Mouse (Mus musculus) forebrain, embryonic 12.5 days (tissue): ENCODE measurements at regions not wholly inside any gene's neighbourhood (a gene's known extent, or its start where the extent isn't known, plus 50 kb on each side); places are given as distances from the start of the nearest gene placed in this dataset.

Experiments used
- ATAC-seq: fragments of 200-750 bp; cut with Nextera tagmentation; 2 replicates; pipeline ENCODE4 v1.8.0; 2017; ENCODE audit warnings: moderate TSS enrichment; ENCODE audit not compliant: low FRiP score
- H3K27ac ChIP-seq: fragments of 300-500 bp; sonication (generic); 2 replicates; pipeline ENCODE4 v1.5.1; 2016; ENCODE audit warnings: mild to moderate bottlenecking
- H3K27me3 ChIP-seq: fragments of 300-500 bp; sonication (generic); 2 replicates; pipeline ENCODE4 v1.6.1; 2016; ENCODE audit warnings: mild to moderate bottlenecking
- H3K36me3 ChIP-seq: fragments of 300-500 bp; sonication (generic); replicated peaks from 2 replicates; pipeline ENCODE4 v1.6.1; 2016; ENCODE audit warnings: mild to moderate bottlenecking
- H3K4me1 ChIP-seq: fragments of 300-500 bp; sonication (generic); 2 replicates; pipeline ENCODE4 v1.6.1; 2016
- H3K4me2 ChIP-seq: fragments of 300-500 bp; sonication (generic); 2 replicates; pipeline ENCODE4 v1.6.1; 2016; ENCODE audit warnings: mild to moderate bottlenecking, moderate library complexity
- H3K4me3 ChIP-seq: fragments of 300-500 bp; sonication (generic); replicated peaks from 2 replicates; pipeline ENCODE4 v1.5.1; 2016; ENCODE audit warnings: mild to moderate bottlenecking
- H3K9ac ChIP-seq: fragments of 300-500 bp; sonication (generic); 2 replicates; pipeline ENCODE4 v1.6.1; 2016; ENCODE audit warnings: mild to moderate bottlenecking
- H3K9me3 ChIP-seq: fragments of 300-500 bp; sonication (generic); 2 replicates; pipeline ENCODE4 v1.6.1; 2016
- WGBS: fragments of 180-500 bp; shearing (Covaris S2); methylation state at CpG from one replicate; pipeline ENCODE4 v1.1.7; 2016; 5-methylcytosine and 5-hydroxymethylcytosine counted together

GRCm38 (mm10) chr12:64736008-64736663 is 181.6 kb upstream of the Gm527 start:
- Histone ChIP-seq H3K4me3 (no peak overlapping the region), H3K27ac (no peak overlapping the region), H3K9me3 (no peaks in the 10 kb centered on the region), H3K9ac (no peak overlapping the region), H3K27me3 (no peaks in the 10 kb centered on the region), H3K4me2 (no peak overlapping the region), H3K4me1 (no peaks in the 10 kb centered on the region), H3K36me3 (no peaks in the 10 kb centered on the region)
- 84% methylated on average over 1 of the region's 1 CpGs for WGBS
- no peak for ATAC-seq

- 91% methylated on average over 5 of the region's 5 CpGs for WGBS
- no peak overlapping the region for H3K9ac ChIP-seq
- no peak overlapping the region for H3K27ac ChIP-seq
- no peaks in the 10 kb centered on the region for H3K27me3 ChIP-seq
- no peak overlapping the region for H3K4me2 ChIP-seq
- H3K4me1 ChIP-seq = no peaks in the 10 kb centered on the region
- ATAC-seq = no peak
- no peaks in the 10 kb centered on the region for H3K9me3 ChIP-seq
- no peaks in the 10 kb centered on the region for H3K36me3 ChIP-seq
- no peak overlapping the region for H3K4me3 ChIP-seq
Observed at GRCm38 (mm10) chr12:64703419-64703818, 214.3 kb upstream of the Gm527 start.

- Histone ChIP-seq H3K27ac (no peak overlapping the region), H3K4me3 (no peak overlapping the region), H3K9me3 (no peaks in the 10 kb centered on the region), H3K4me2 (no peak overlapping the region), H3K9ac (no peak overlapping the region), H3K4me1 (no peaks in the 10 kb centered on the region), H3K27me3 (no peaks in the 10 kb centered on the region), H3K36me3 (no peaks in the 10 kb centered on the region)
- WGBS = 84% methylated on average over 3 of the region's 3 CpGs
- ATAC-seq = no peak
Observed at GRCm38 (mm10) chr12:64701066-64701465, 216.6 kb upstream of the Gm527 start.

- no peak for ATAC-seq
- H3K9me3 ChIP-seq = no peaks in the 10 kb centered on the region
- no peak overlapping the region for H3K9ac ChIP-seq
- H3K27me3 ChIP-seq = no peaks in the 10 kb centered on the region
- H3K4me3 ChIP-seq = no peak overlapping the region
- H3K27ac ChIP-seq = no peak overlapping the region
- 87% methylated on average over 1 of the region's 1 CpGs for WGBS
- H3K4me2 ChIP-seq = no peak overlapping the region
- peaks cover 10% of the 10 kb centered on the region for H3K4me1 ChIP-seq
- H3K36me3 ChIP-seq = no peaks in the 10 kb centered on the region
Observed at GRCm38 (mm10) chr12:64695343-64695742, 220.9 kb upstream of the Fscb start.

GRCm38 (mm10) chr12:64692196-64693169 is 218.0 kb upstream of the Fscb start:
- Histone ChIP-seq H3K4me2 (no peak overlapping the region), H3K9ac (no peak overlapping the region), H3K36me3 (no peaks in the 10 kb centered on the region), H3K4me3 (no peak overlapping the region), H3K27ac (no peak overlapping the region), H3K9me3 (no peaks in the 10 kb centered on the region), H3K27me3 (no peaks in the 10 kb centered on the region), H3K4me1 (peaks cover 10% of the 10 kb centered on the region)
- peak; percentile 46; the same call in 1 of the 2 replicates for ATAC-seq
- WGBS = 38% methylated on average over 10 of the region's 10 CpGs

GRCm38 (mm10) chr12:64689642-64690041 is 215.2 kb upstream of the Fscb start:
- Histone ChIP-seq H3K27me3 (no peaks in the 10 kb centered on the region), H3K36me3 (no peaks in the 10 kb centered on the region), H3K4me2 (no peak overlapping the region), H3K27ac (no peak overlapping the region), H3K4me3 (no peak overlapping the region), H3K9ac (no peak overlapping the region), H3K4me1 (peaks cover 10% of the 10 kb centered on the region), H3K9me3 (no peaks in the 10 kb centered on the region)
- no peak for ATAC-seq

GRCm38 (mm10) chr12:64688618-64689017 is 214.1 kb upstream of the Fscb start:
- Histone ChIP-seq H3K4me3 (no peak overlapping the region), H3K36me3 (no peaks in the 10 kb centered on the region), H3K9me3 (no peaks in the 10 kb centered on the region), H3K4me1 (peaks cover 10% of the 10 kb centered on the region), H3K27me3 (no peaks in the 10 kb centered on the region), H3K27ac (no peak overlapping the region), H3K4me2 (no peak overlapping the region), H3K9ac (no peak overlapping the region)
- WGBS = 95% methylated on average over 1 of the region's 1 CpGs
- no peak for ATAC-seq

GRCm38 (mm10) chr12:64640864-64641416 is 166.4 kb upstream of the Fscb start:
- Histone ChIP-seq H3K27ac (no peak overlapping the region), H3K9me3 (no peaks in the 10 kb centered on the region), H3K4me3 (no peak overlapping the region), H3K4me2 (no peak overlapping the region), H3K9ac (no peak overlapping the region), H3K27me3 (no peaks in the 10 kb centered on the region), H3K36me3 (no peaks in the 10 kb centered on the region), H3K4me1 (no peaks in the 10 kb centered on the region)
- 50% methylated on average over 1 of the region's 1 CpGs for WGBS
- no peak for ATAC-seq

- Histone ChIP-seq H3K36me3 (no peaks in the 10 kb centered on the region), H3K4me1 (no peaks in the 10 kb centered on the region), H3K4me3 (no peak overlapping the region), H3K27ac (no peak overlapping the region), H3K9me3 (no peaks in the 10 kb centered on the region), H3K9ac (no peak overlapping the region), H3K27me3 (no peaks in the 10 kb centered on the region), H3K4me2 (no peak overlapping the region)
- ATAC-seq = no peak
Observed at GRCm38 (mm10) chr12:64614877-64615276, 140.4 kb upstream of the Fscb start.
